Mouse (Mus musculus) forebrain, embryonic 14.5 days (tissue): Measurements from ENCODE around the gene Pla2g2c. TPM values are rescaled to one million over a fixed set of nuclear protein-coding genes. Genes with fewer than 3 reads are reported as not detected.

Source experiments
- ATAC-seq: fragments of 200-750 bp; cut with Nextera tagmentation; 2 replicates; pipeline ENCODE4 v1.8.0; 2017; ENCODE audit warnings: mild to moderate bottlenecking, moderate library complexity
- DNase-seq: peaks from one replicate; pipeline ENCODE4 v3.0.0-alpha.2; 2015; ENCODE audit warnings: low spot score
- H3K27ac ChIP-seq: fragments of 300-500 bp; sonication (generic); 2 replicates; pipeline ENCODE4 v1.5.1; 2014; ENCODE audit warnings: low read depth, mild to moderate bottlenecking, control low read depth, low read length, moderate library complexity
- H3K27me3 ChIP-seq: fragments of 300-500 bp; sonication (generic); replicated peaks from 2 replicates; pipeline ENCODE4 v1.6.1; 2014; ENCODE audit warnings: low read length, control low read depth, mixed read lengths; ENCODE audit not compliant: control insufficient read depth, insufficient read depth
- H3K36me3 ChIP-seq: fragments of 300-500 bp; sonication (generic); 2 replicates; pipeline ENCODE4 v1.6.1; 2014; ENCODE audit warnings: low read length, control low read depth; ENCODE audit not compliant: control insufficient read depth, insufficient read depth
- H3K4me1 ChIP-seq: fragments of 300-500 bp; sonication (generic); 2 replicates; pipeline ENCODE4 v1.6.1; 2014; ENCODE audit warnings: antibody characterized with exemption, low read length, control low read depth; ENCODE audit not compliant: control insufficient read depth, insufficient read depth
- H3K4me2 ChIP-seq: fragments of 300-500 bp; sonication (generic); 2 replicates; pipeline ENCODE4 v1.6.1; 2014; ENCODE audit warnings: mild to moderate bottlenecking, control low read depth, low read length
- H3K4me3 ChIP-seq: fragments of 300-500 bp; sonication (generic); 2 replicates; pipeline ENCODE4 v1.5.1; 2014; ENCODE audit warnings: low read depth, low read length, control low read depth
- H3K9ac ChIP-seq: fragments of 300-500 bp; sonication (generic); 2 replicates; pipeline ENCODE4 v1.6.1; 2014; ENCODE audit warnings: mild to moderate bottlenecking, low read length, control low read depth, moderate library complexity
- H3K9me3 ChIP-seq: fragments of 300-500 bp; sonication (generic); replicated peaks from 2 replicates; pipeline ENCODE4 v1.6.1; 2016; ENCODE audit warnings: low read length, control low read depth, mixed read lengths; ENCODE audit not compliant: control insufficient read depth
- WGBS: fragments of 180-500 bp; shearing (Covaris S2); extraction: QIAGEN DNeasy Blood & Tissue Kit; methylation state at CpG from one replicate; pipeline ENCODE4 v1.1.7; 2014; 5-methylcytosine and 5-hydroxymethylcytosine counted together
- polyA plus RNA-seq: library from polyadenylated mRNA; unstranded; fragments of >200 nt; fragmentation: Nextera tagmentation; extraction: Ambion mirVana; gene quantifications from 2 replicates; pipeline ENCODE4 v1.2.1, GENCODE M21; 2014

The Pla2g2c gene
- 0.28 and 0.41 TPM in 2 replicates for polyA plus RNA-seq

GRCm38 (mm10) chr4:138724354-138725126 lies at the start of gene Pla2g2c:
TSS of gene Pla2g2c (plus strand) at chr4:138724792.
- peak within 1 kb of the TSS; percentile 51 for H3K4me2 ChIP-seq
- no peaks in the 10 kb centered on the region for H3K27me3 ChIP-seq
- 53% methylated on average over 18 of the region's 18 CpGs for WGBS
- H3K9me3 ChIP-seq, result no peaks in the 10 kb centered on the region
- H3K4me3 ChIP-seq, result peak within 1 kb of the TSS; percentile 16
- H3K36me3 ChIP-seq, result no peaks in the 10 kb centered on the region
- DNase-seq (no peak), ATAC-seq (no peak)
- no peak within 1 kb of the TSS for H3K27ac ChIP-seq
- peak within 1 kb of the TSS; percentile 40 for H3K9ac ChIP-seq
- peaks cover 17% of the 10 kb centered on the region for H3K4me1 ChIP-seq

- no peaks in the 10 kb centered on the region for H3K36me3 ChIP-seq
- ATAC-seq (no peak), DNase-seq (peak; percentile 26)
- peaks cover 6% of the 10 kb centered on the region; the same call in 1 of the 2 replicates for H3K27me3 ChIP-seq
- H3K9ac ChIP-seq, result no peak overlapping the region
- no peak overlapping the region for H3K4me3 ChIP-seq
- H3K9me3 ChIP-seq, result no peaks in the 10 kb centered on the region
- 13% methylated on average over 16 of the region's 16 CpGs for WGBS
- H3K4me2 ChIP-seq, result no peak overlapping the region
- H3K27ac ChIP-seq, result no peak overlapping the region
- 0 out of 2 replicates have a peak, but pooled peaks cover 4% of the 10 kb centered on the region for H3K4me1 ChIP-seq
Observed at GRCm38 (mm10) chr4:138676480-138676879, 48.1 kb upstream of the Pla2g2c start.

DNA sequence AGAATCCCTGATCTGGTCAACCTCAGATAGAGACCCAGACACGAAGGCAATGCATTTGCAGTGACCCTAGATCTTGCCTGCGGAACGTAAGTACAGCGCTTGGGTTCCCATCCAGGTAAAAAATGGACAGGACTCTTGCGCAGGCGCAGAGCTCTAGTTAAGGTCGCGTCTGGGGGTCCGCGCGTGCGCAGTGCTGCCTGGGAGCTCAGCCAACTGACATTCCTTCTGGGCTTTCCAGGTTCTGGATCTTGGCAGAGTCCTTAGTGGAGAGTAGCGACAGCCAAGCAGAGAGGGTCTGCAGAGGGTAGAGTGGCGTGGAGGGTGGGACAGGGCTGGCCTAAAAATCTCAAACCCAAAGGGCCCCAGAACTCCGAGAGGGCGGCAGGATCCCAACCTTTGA lies 47.0 kb upstream of the Pla2g2c start:
- Histone ChIP-seq H3K4me3 (peak overlapping the region; percentile 11; the same call in 1 of the 2 replicates), H3K27ac (0 out of 2 replicates have a peak overlapping the region, but pooled peaks have one; percentile 2), H3K9ac (no peak overlapping the region), H3K36me3 (no peaks in the 10 kb centered on the region), H3K9me3 (no peaks in the 10 kb centered on the region), H3K4me1 (peaks cover 4% of the 10 kb centered on the region; the same call in 1 of the 2 replicates), H3K27me3 (peaks cover 6% of the 10 kb centered on the region; the same call in 1 of the 2 replicates), H3K4me2 (peak overlapping the region; percentile 39)
- WGBS, result 21% methylated on average over 16 of the region's 16 CpGs
- DNase-seq, result peak; percentile 87
- ATAC-seq, result peak; percentile 37; the same call in 1 of the 2 replicates

DNA sequence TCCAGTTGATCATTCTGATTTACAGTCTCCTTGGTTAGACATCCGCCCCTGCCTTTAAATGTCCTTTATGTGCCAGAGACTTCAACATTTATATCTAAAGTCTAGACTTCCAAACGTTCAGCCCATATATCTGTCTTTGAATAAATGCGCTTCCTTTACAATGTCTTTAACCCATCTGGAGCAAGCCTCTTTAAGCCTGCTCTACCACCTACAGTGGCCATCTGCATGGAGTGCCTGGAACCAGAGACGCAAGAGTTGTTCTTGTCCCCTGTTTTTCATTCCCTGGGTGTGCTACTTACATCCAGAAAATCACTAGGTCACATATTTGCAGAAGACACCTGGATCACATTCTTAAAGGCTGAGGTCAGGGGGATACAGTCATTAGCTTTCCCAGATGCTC lies 44.5 kb upstream of the Pla2g2c start:
- Histone ChIP-seq H3K36me3 (no peaks in the 10 kb centered on the region), H3K9me3 (no peaks in the 10 kb centered on the region), H3K27ac (no peak overlapping the region), H3K9ac (no peak overlapping the region), H3K4me3 (no peak overlapping the region), H3K27me3 (peaks cover 11% of the 10 kb centered on the region), H3K4me2 (no peak overlapping the region), H3K4me1 (peaks cover 4% of the 10 kb centered on the region; the same call in 1 of the 2 replicates)
- no peak for ATAC-seq
- no peak for DNase-seq
- 78% methylated on average over 4 of the region's 4 CpGs for WGBS

DNA sequence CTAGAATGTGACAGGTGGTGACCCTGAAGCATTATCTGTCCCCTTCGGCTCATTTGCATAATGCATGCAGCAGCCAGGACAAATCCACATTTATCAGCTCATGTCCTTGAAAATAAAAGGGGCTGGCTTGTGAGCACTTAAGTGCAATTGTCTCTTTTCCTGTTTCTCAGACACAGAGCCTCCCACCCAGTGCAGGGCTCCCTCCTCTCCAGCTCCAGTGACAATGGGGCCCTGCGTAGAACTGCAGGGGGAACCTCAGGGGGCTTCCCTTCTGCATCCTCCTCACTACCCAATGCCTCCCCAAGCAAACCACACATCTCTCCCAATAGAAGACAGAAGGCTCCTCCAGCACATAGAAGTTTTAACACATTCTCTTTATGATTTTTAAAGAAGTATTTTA lies 41.8 kb upstream of the Pla2g2c start:
- DNase-seq, result no peak

DNA sequence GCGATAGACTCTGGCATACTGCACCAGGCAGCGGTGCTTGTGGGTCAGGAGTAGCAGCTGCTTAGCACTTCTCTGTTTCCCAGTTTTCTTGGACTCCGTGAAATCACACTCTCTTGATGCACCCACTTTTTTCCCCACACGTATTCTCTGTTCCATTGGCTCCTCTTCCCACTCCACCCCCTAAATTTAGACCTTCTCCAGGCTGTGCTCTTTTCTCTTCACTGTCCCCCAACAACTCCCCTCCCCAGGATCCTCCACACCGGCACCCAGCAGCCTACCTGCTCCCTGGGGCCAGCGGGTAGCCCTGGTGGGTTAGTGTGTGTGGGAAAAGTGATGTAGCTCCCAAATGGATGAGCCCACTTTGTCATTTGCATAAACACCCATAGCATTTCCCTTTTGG lies 38.8 kb upstream of the Pla2g2c start:
- no peaks in the 10 kb centered on the region for H3K36me3 ChIP-seq
- H3K27ac ChIP-seq, result no peak overlapping the region
- ATAC-seq, result no peak
- DNase-seq, result no peak
- H3K27me3 ChIP-seq, result peaks cover 16% of the 10 kb centered on the region; the same call in 1 of the 2 replicates
- no peak overlapping the region for H3K4me2 ChIP-seq
- H3K4me3 ChIP-seq, result no peak overlapping the region
- no peak overlapping the region for H3K9ac ChIP-seq
- WGBS, result 93% methylated on average over 6 of the region's 6 CpGs
- H3K4me1 ChIP-seq, result peaks cover 22% of the 10 kb centered on the region
- no peaks in the 10 kb centered on the region for H3K9me3 ChIP-seq

More for the DNA sequence above, 41.8 kb upstream of the Pla2g2c start:
- no peaks in the 10 kb centered on the region for H3K36me3 ChIP-seq
- no peak overlapping the region for H3K27ac ChIP-seq
- no peaks in the 10 kb centered on the region for H3K9me3 ChIP-seq
- no peak overlapping the region for H3K4me2 ChIP-seq
- peak; percentile 32; the same call in 1 of the 2 replicates for ATAC-seq
- WGBS, result 57% methylated on average over 2 of the region's 2 CpGs
- H3K4me3 ChIP-seq, result no peak overlapping the region
- H3K27me3 ChIP-seq, result peaks cover 16% of the 10 kb centered on the region; the same call in 1 of the 2 replicates
- H3K4me1 ChIP-seq, result peaks cover 6% of the 10 kb centered on the region; the same call in 1 of the 2 replicates
- no peak overlapping the region for H3K9ac ChIP-seq

DNA sequence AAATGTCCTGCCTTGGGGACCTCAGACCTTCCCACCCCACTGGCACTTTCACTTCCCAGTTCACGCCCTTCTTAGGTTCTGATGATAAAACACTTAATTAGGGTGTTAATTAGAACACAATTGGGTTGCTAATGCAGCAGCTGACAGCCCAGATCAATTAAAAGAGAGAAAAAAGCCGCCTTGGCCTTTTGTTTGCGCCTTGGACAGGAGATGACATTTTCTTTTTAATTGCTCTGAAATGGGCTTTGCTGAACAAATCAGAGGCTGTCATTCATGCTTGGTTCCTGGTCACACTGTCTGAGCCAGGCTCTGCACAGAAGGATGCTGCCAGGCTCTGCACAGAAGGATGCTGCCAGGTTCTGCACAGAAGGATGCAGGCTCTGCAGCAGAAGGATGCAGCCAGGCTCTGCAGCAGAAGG lies 35.5 kb upstream of the Pla2g2c start:
- H3K4me2 ChIP-seq, result no peak overlapping the region
- peaks cover 21% of the 10 kb centered on the region for H3K27me3 ChIP-seq
- DNase-seq, result peak; percentile 92
- H3K36me3 ChIP-seq, result no peaks in the 10 kb centered on the region
- H3K9me3 ChIP-seq, result no peaks in the 10 kb centered on the region
- no peak overlapping the region for H3K9ac ChIP-seq
- H3K4me3 ChIP-seq, result no peak overlapping the region
- peaks cover 53% of the 10 kb centered on the region for H3K4me1 ChIP-seq
- H3K27ac ChIP-seq, result no peak overlapping the region
- 2% methylated on average over 3 of the region's 3 CpGs for WGBS
- ATAC-seq, result peak; percentile 88

- WGBS, result 6% methylated on average over 4 of the region's 4 CpGs
- no peak overlapping the region for H3K9ac ChIP-seq
- no peak for DNase-seq
- H3K36me3 ChIP-seq, result no peaks in the 10 kb centered on the region
- no peak overlapping the region for H3K4me3 ChIP-seq
- peaks cover 14% of the 10 kb centered on the region for H3K27me3 ChIP-seq
- no peak overlapping the region for H3K27ac ChIP-seq
- no peak for ATAC-seq
- H3K9me3 ChIP-seq, result no peaks in the 10 kb centered on the region
- H3K4me2 ChIP-seq, result no peak overlapping the region
- peaks cover 53% of the 10 kb centered on the region for H3K4me1 ChIP-seq
Observed at GRCm38 (mm10) chr4:138690561-138690960, 34.0 kb upstream of the Pla2g2c start.
